Mouse (Mus musculus) fat pad, adult 2 months (tissue): ENCODE results near the gene Tlx2.

Experiments used
- DNase-seq: peaks from one replicate; pipeline ENCODE4 v3.0.0-alpha.2; 2011; ENCODE audit warnings: low read depth, low spot score; ENCODE audit errors: extremely low read depth

Tlx2 gene

GRCm38 (mm10) chr6:83057790-83058189 lies 12.3 kb downstream of the Tlx2 start, which contains the start of gene Dqx1:
Dqx1 (plus strand) TSS chr6:83057844.
- no peak for DNase-seq

- DNase-seq, result no peak
Measured at GRCm38 (mm10) chr6:83054871-83055431, 15.1 kb downstream of the Tlx2 start, which contains the start of gene Htra2. Htra2 (minus strand) TSS chr6:83055273.

- DNase-seq, result peak; percentile 59
Measured at GRCm38 (mm10) chr6:83054074-83054851, 15.8 kb downstream of the Tlx2 start, which contains the start of gene Aup1. Aup1 (plus strand) TSS chr6:83054521.

GRCm38 (mm10) chr6:83053136-83053960 lies 16.7 kb downstream of the Tlx2 start:
- DNase-seq, result no peak

GRCm38 (mm10) chr6:83049367-83049766 lies 20.7 kb downstream of the Tlx2 start:
- DNase-seq, result no peak

GRCm38 (mm10) chr6:83044742-83045141 lies 25.4 kb downstream of the Tlx2 start:
- DNase-seq, result no peak

- DNase-seq, result no peak
Measured at GRCm38 (mm10) chr6:83043993-83044392, 26.1 kb downstream of the Tlx2 start.

GRCm38 (mm10) chr6:83043561-83043960 lies 26.5 kb downstream of the Tlx2 start:
- no peak for DNase-seq

GRCm38 (mm10) chr6:83040601-83041000 lies 29.5 kb downstream of the Tlx2 start:
- DNase-seq, result no peak

GRCm38 (mm10) chr6:83038496-83039012 lies 31.5 kb downstream of the Tlx2 start:
- no peak for DNase-seq

GRCm38 (mm10) chr6:83037188-83037587 lies 32.9 kb downstream of the Tlx2 start:
- DNase-seq, result no peak

- DNase-seq, result no peak
Measured at GRCm38 (mm10) chr6:83034463-83035055, 35.5 kb downstream of the Tlx2 start.

- DNase-seq, result no peak
Measured at GRCm38 (mm10) chr6:83033249-83034185, 36.6 kb downstream of the Tlx2 start, which contains the start of the genes Dok1 and Loxl3. Dok1 (minus strand) TSS chr6:83033471. Loxl3 (plus strand) TSS chr6:83034173.

- no peak for DNase-seq
Measured at GRCm38 (mm10) chr6:83032769-83033191, 37.3 kb downstream of the Tlx2 start.

GRCm38 (mm10) chr6:83031921-83032590 lies 38.0 kb downstream of the Tlx2 start:
- DNase-seq, result no peak

GRCm38 (mm10) chr6:83031111-83031510 lies 39.0 kb downstream of the Tlx2 start:
- DNase-seq, result no peak

- no peak for DNase-seq
Measured at GRCm38 (mm10) chr6:83029777-83030176, 40.3 kb downstream of the Tlx2 start.

- no peak for DNase-seq
Measured at GRCm38 (mm10) chr6:83027706-83028105, 42.4 kb downstream of the Tlx2 start.

- DNase-seq, result no peak
Measured at GRCm38 (mm10) chr6:83027293-83027692, 42.8 kb downstream of the Tlx2 start.
